Mouse (Mus musculus) neural tube, embryonic 12.5 days (tissue): ENCODE measurements around the gene Tnfrsf13c. TPM values are rescaled to one million over a fixed set of nuclear protein-coding genes. Genes with fewer than 3 reads are reported as not detected.
"Not testable (repeated sequence)": the region's sequence is repeated elsewhere in the genome, so short reads cannot be mapped to it uniquely, and the experiment has no call there.

ENCODE experiments used
- ATAC-seq: fragments of 200-750 bp; cut with Nextera tagmentation; 2 replicates; pipeline ENCODE4 v1.8.0; 2017; ENCODE audit warnings: low read depth, mild to moderate bottlenecking, moderate TSS enrichment, moderate library complexity; ENCODE audit not compliant: low FRiP score
- H3K27ac ChIP-seq: fragments of 300-500 bp; sonication (generic); 2 replicates; pipeline ENCODE4 v1.5.1; 2016
- H3K27me3 ChIP-seq: fragments of 300-500 bp; sonication (generic); replicated peaks from 2 replicates; pipeline ENCODE4 v1.6.1; 2016; ENCODE audit warnings: mild to moderate bottlenecking
- H3K36me3 ChIP-seq: fragments of 300-500 bp; sonication (generic); 2 replicates; pipeline ENCODE4 v1.6.1; 2016; ENCODE audit warnings: mild to moderate bottlenecking
- H3K4me1 ChIP-seq: fragments of 300-500 bp; sonication (generic); 2 replicates; pipeline ENCODE4 v1.6.1; 2016
- H3K4me2 ChIP-seq: fragments of 300-500 bp; sonication (generic); replicated peaks from 2 replicates; pipeline ENCODE4 v1.6.1; 2016; ENCODE audit warnings: mild to moderate bottlenecking
- H3K4me3 ChIP-seq: fragments of 300-500 bp; sonication (generic); 2 replicates; pipeline ENCODE4 v1.5.1; 2016
- H3K9ac ChIP-seq: fragments of 300-500 bp; sonication (generic); 2 replicates; pipeline ENCODE4 v1.6.1; 2016; ENCODE audit warnings: mild to moderate bottlenecking
- H3K9me3 ChIP-seq: fragments of 300-500 bp; sonication (generic); 2 replicates; pipeline ENCODE4 v1.6.1; 2016; ENCODE audit warnings: mild to moderate bottlenecking
- WGBS: fragments of 180-500 bp; shearing (Covaris S2); methylation state at CpG from one replicate; pipeline ENCODE4 v1.1.7; 2016; 5-methylcytosine and 5-hydroxymethylcytosine counted together
- polyA plus RNA-seq: library from polyadenylated mRNA; unstranded; fragments of >200 nt; fragmentation: Nextera tagmentation; extraction: Ambion mirVana; gene quantifications from 2 replicates; pipeline ENCODE4 v1.2.1, GENCODE M21; 2016

The Tnfrsf13c gene
- polyA plus RNA-seq, 1 experiment from 2014 or later = 0.22 TPM

GRCm38 (mm10) chr15:82244805-82245161 is 20.6 kb upstream of the Tnfrsf13c start:
- not testable (repeated sequence) for H3K36me3 ChIP-seq, H3K4me1 ChIP-seq, H3K27ac ChIP-seq, H3K27me3 ChIP-seq, H3K9me3 ChIP-seq
- 24% methylated on average over 9 of the region's 9 CpGs for WGBS
- H3K9ac ChIP-seq = peak overlapping the region; percentile 60
- ATAC-seq = peak; percentile 48; the same call in 1 of the 2 replicates
- H3K4me2 ChIP-seq = peak overlapping the region; percentile 89
- peak overlapping the region; percentile 65 for H3K4me3 ChIP-seq

- peak; percentile 96 for ATAC-seq
- H3K36me3 ChIP-seq = no peaks in the 10 kb centered on the region
- H3K9ac ChIP-seq = peak within 1 kb of the TSS; percentile 60
- H3K4me1 ChIP-seq = no peaks in the 10 kb centered on the region
- no peaks in the 10 kb centered on the region for H3K9me3 ChIP-seq
- peak within 1 kb of the TSS; percentile 65 for H3K4me3 ChIP-seq
- H3K27ac ChIP-seq = no peak within 1 kb of the TSS; the same call in 1 of the 2 replicates
- WGBS = under 1% methylated on average over 65 of the region's 65 CpGs
- H3K27me3 ChIP-seq = no peaks in the 10 kb centered on the region
- peak within 1 kb of the TSS; percentile 89 for H3K4me2 ChIP-seq
Measured at GRCm38 (mm10) chr15:82244115-82244804, 20.1 kb upstream of the Tnfrsf13c start, which contains the start of gene Cenpm. Gene Cenpm, minus strand, starts transcription at chr15:82244748.

DNA sequence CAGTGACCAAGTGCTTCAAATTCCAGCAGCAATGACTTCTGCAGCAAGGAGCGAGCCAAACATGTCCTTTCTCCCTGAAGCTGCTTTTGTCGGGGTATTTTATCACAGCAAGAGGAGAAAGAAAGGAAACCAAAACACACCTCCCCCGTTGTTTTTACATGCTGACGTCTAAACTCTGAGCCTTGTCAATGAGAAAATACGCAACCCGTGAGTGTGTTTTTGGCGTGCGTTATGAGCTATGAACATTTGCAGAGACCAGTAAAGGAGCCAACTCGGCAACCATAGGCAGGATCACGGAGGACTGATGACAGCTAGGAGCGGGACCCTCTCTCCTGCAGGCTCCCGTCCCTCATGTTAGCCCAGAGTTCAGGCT is 19.6 kb upstream of the Tnfrsf13c start:
- Histone ChIP-seq H3K9ac (peak overlapping the region; percentile 60), H3K36me3 (0 out of 2 replicates have a peak, but pooled peaks cover 2% of the 10 kb centered on the region), H3K4me3 (peak overlapping the region; percentile 65), H3K4me1 (no peaks in the 10 kb centered on the region), H3K9me3 (no peaks in the 10 kb centered on the region), H3K27ac (no peak overlapping the region), H3K4me2 (peak overlapping the region; percentile 89), H3K27me3 (no peaks in the 10 kb centered on the region)
- 9% methylated on average over 12 of the region's 12 CpGs for WGBS
- ATAC-seq = no peak; the same call in 1 of the 2 replicates

DNA sequence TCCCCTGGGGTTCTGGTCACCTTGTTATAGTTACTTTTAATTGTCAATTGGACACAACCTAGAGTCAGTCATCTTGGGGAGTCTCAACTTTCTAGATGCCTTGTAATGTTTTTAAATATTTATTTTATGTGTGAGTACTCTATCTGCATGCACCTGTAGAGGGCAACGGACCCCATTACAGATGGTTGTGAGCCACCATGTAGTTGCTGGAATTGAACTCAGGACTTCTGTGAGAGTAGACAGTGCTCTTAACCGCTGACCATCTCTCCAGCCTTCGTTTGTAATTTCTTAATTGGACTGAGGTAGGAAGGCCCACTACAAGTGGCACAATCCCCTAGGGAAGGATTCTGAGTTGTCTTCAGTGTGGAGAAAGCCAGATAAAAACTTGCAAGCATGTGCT is 19.1 kb upstream of the Tnfrsf13c start:
- Histone ChIP-seq H3K9me3 (no peaks in the 10 kb centered on the region), H3K4me3 (peak overlapping the region; percentile 65), H3K36me3 (peaks cover 2% of the 10 kb centered on the region; the same call in 1 of the 2 replicates), H3K4me2 (peak overlapping the region; percentile 89), H3K9ac (peak overlapping the region; percentile 60), H3K4me1 (no peaks in the 10 kb centered on the region), H3K27me3 (no peaks in the 10 kb centered on the region), H3K27ac (no peak overlapping the region)
- ATAC-seq = no peak
- 84% methylated on average over 3 of the region's 3 CpGs for WGBS

DNA sequence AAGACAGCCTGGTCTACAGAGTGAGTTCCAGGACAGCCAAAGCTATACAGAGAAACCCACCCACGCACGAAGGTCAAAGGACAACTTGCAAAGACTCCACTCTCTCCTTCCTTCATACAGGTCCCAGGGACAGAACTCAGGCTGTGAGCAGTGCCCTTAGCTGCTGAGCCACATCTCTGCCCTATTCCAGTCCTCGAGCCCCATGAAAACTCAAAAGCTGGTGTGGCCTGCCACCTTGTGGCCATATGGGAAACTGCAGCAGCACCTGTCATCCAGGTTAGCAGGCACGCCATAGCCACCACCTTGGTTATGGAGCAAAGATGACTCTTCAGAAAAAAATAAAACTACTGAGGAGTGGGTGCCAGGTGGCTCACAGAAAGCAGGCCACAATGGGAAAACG is 12.4 kb upstream of the Tnfrsf13c start:
- Histone ChIP-seq H3K36me3 (peaks cover 8% of the 10 kb centered on the region; the same call in 1 of the 2 replicates), H3K4me3 (no peak overlapping the region), H3K9ac (no peak overlapping the region), H3K27me3 (no peaks in the 10 kb centered on the region), H3K27ac (no peak overlapping the region), H3K4me1 (no peaks in the 10 kb centered on the region), H3K4me2 (no peak overlapping the region), H3K9me3 (no peaks in the 10 kb centered on the region)
- peak; percentile 58; the same call in 1 of the 2 replicates for ATAC-seq
- 22% methylated on average over 5 of the region's 5 CpGs for WGBS

GRCm38 (mm10) chr15:82235661-82236060 is 11.5 kb upstream of the Tnfrsf13c start:
- 78% methylated on average over 10 of the region's 10 CpGs for WGBS
- Histone ChIP-seq H3K9me3 (no peaks in the 10 kb centered on the region), H3K4me2 (no peak overlapping the region), H3K4me1 (no peaks in the 10 kb centered on the region), H3K27me3 (no peaks in the 10 kb centered on the region), H3K27ac (no peak overlapping the region), H3K9ac (no peak overlapping the region), H3K36me3 (peaks cover 8% of the 10 kb centered on the region; the same call in 1 of the 2 replicates), H3K4me3 (no peak overlapping the region)
- ATAC-seq = no peak

DNA sequence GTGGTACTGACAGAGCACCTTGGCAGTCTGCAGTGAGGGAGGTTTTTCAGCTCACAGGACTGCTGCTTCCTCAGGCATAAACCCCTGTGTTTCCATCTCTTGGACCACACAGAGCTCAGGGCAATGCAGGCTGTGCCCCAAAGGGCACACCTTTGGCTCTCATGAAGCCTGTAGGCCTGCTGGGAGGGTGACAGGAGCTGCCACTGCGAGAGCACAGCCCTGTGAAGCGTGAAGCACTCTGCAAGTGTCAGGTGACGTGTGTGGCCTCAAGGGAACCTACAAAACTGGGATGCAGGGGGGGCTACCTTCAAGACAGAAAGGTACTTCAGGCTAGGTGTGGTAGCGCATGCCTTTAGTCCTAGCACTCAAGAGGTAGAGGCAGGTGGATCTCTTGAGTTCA is 8.5 kb upstream of the Tnfrsf13c start:
- Histone ChIP-seq H3K27ac (no peak overlapping the region), H3K36me3 (no peaks in the 10 kb centered on the region), H3K9me3 (no peaks in the 10 kb centered on the region), H3K9ac (no peak overlapping the region), H3K4me2 (no peak overlapping the region), H3K4me3 (no peak overlapping the region), H3K4me1 (0 out of 2 replicates have a peak, but pooled peaks cover 3% of the 10 kb centered on the region), H3K27me3 (no peaks in the 10 kb centered on the region)
- ATAC-seq = no peak
- 76% methylated on average over 4 of the region's 4 CpGs for WGBS

GRCm38 (mm10) chr15:82231591-82232378 is 7.6 kb upstream of the Tnfrsf13c start:
- Histone ChIP-seq H3K36me3 (no peaks in the 10 kb centered on the region), H3K9me3 (no peaks in the 10 kb centered on the region), H3K9ac (0 out of 2 replicates have a peak overlapping the region, but pooled peaks have one; percentile 13), H3K4me1 (0 out of 2 replicates have a peak, but pooled peaks cover 3% of the 10 kb centered on the region), H3K27ac (no peak overlapping the region), H3K27me3 (no peaks in the 10 kb centered on the region), H3K4me2 (no peak overlapping the region), H3K4me3 (no peak overlapping the region)
- 78% methylated on average over 11 of the region's 11 CpGs for WGBS
- no peak for ATAC-seq

GRCm38 (mm10) chr15:82231100-82231499 is 6.9 kb upstream of the Tnfrsf13c start:
- Histone ChIP-seq H3K27me3 (no peaks in the 10 kb centered on the region), H3K9me3 (no peaks in the 10 kb centered on the region), H3K4me1 (0 out of 2 replicates have a peak, but pooled peaks cover 3% of the 10 kb centered on the region), H3K4me2 (no peak overlapping the region), H3K27ac (no peak overlapping the region), H3K9ac (no peak overlapping the region), H3K4me3 (no peak overlapping the region), H3K36me3 (no peaks in the 10 kb centered on the region)
- no peak for ATAC-seq
- WGBS = 86% methylated on average over 4 of the region's 4 CpGs

- Histone ChIP-seq H3K27ac (no peak overlapping the region), H3K4me2 (no peak overlapping the region), H3K9me3 (no peaks in the 10 kb centered on the region), H3K4me1 (0 out of 2 replicates have a peak, but pooled peaks cover 3% of the 10 kb centered on the region), H3K4me3 (no peak overlapping the region), H3K9ac (no peak overlapping the region), H3K36me3 (no peaks in the 10 kb centered on the region), H3K27me3 (peaks cover 7% of the 10 kb centered on the region; the same call in 1 of the 2 replicates)
- 74% methylated on average over 6 of the region's 6 CpGs for WGBS
- ATAC-seq = no peak
Measured at GRCm38 (mm10) chr15:82230098-82230611, 6.0 kb upstream of the Tnfrsf13c start.

DNA sequence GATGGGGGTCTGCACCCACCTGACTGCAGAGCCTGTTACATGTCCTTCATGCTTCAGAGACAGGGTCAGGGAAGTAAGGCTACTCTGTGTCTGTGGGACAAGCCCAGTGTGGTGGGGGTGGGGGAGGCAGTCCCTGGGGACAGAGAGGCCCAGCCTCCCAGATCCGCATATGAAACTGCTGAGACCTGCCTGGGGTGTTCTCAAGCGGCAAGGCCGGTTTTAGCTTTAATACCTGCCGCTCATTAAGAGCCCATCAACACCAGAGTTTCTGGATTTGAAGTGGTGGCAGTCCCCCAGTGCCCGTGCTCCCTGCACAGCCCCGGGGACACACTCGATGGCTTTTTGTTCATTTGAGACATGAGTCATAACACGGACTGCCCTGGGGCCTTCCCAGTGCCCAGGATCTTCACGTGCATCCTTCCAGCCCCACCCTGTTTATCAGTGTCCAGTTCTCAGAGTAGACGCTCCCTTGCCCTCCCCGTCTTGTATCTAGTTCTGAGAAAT is 5.4 kb upstream of the Tnfrsf13c start:
- no peak overlapping the region for H3K27ac ChIP-seq
- no peak overlapping the region for H3K4me3 ChIP-seq
- H3K27me3 ChIP-seq = peaks cover 12% of the 10 kb centered on the region; the same call in 1 of the 2 replicates
- H3K9ac ChIP-seq = no peak overlapping the region
- H3K9me3 ChIP-seq = no peaks in the 10 kb centered on the region
- H3K4me1 ChIP-seq = peaks cover 4% of the 10 kb centered on the region; the same call in 1 of the 2 replicates
- H3K4me2 ChIP-seq = no peak overlapping the region
- 45% methylated on average over 11 of the region's 11 CpGs for WGBS
- ATAC-seq = no peak
- H3K36me3 ChIP-seq = no peaks in the 10 kb centered on the region

DNA sequence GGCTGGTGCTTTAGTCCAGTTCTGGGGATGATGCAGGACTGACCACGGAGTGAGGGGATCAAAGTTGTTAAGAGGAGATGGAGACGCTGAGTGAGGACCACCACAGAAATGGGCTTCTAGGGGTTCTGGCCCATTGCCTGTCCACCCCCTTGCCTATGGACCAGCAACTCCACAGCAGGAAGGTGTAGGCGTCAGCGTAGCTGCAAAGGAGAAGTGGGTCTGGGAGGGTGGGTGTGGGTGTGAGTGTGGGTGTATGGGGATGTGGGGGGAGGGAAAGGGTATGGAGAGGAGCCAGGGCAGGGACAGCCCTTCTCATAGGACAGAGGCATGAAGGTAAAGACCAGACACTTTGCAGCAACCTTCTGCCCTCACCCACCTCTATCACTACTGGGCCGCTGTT is 1.6 kb upstream of the Tnfrsf13c start:
- Histone ChIP-seq H3K4me3 (no peak overlapping the region), H3K9ac (no peak overlapping the region), H3K36me3 (no peaks in the 10 kb centered on the region), H3K4me2 (no peak overlapping the region), H3K27ac (no peak overlapping the region), H3K9me3 (no peaks in the 10 kb centered on the region), H3K27me3 (peaks cover 25% of the 10 kb centered on the region; the same call in 1 of the 2 replicates), H3K4me1 (peaks cover 17% of the 10 kb centered on the region)
- no peak for ATAC-seq
- WGBS = 91% methylated on average over 5 of the region's 5 CpGs
